Mouse (Mus musculus): ENCODE results near the gene Gkap1. TPM values are rescaled to one million over a fixed set of nuclear protein-coding genes. Genes with fewer than 3 reads are reported as not detected.

Gkap1 gene
- 14.0 and 14.8 TPM in 2 replicates for polyA plus RNA-seq (2015; fragmentation: Nextera tagmentation; extraction: Ambion mirVana)

GRCm38 (mm10) chr13:58275599-58275998, at the start of gene Gkap1:
Gene Gkap1 (minus strand): TSS chr13:58275699.
- Histone ChIP-seq H3K4me2 (replicated peaks; ENCODE audit: low read depth) (peak within 1 kb of the TSS; percentile 81), H3K27me3 (ENCODE audit: control insufficient read depth, insufficient read depth, low read length) (no peaks in the 10 kb centered on the region), H3K4me1 (replicated peaks; ENCODE audit: control insufficient read depth, insufficient read depth) (no peaks in the 10 kb centered on the region), H3K27ac (replicated peaks) (peak within 1 kb of the TSS; percentile 82), H3K4me3 (ENCODE audit: low read depth, low read length) (peak within 1 kb of the TSS; percentile 77), H3K9ac (ENCODE audit: low read length) (peak within 1 kb of the TSS; percentile 76), H3K9me3 (ENCODE audit: control insufficient read depth, low read length) (no peaks in the 10 kb centered on the region), H3K36me3 (ENCODE audit: control insufficient read depth, insufficient read depth, low read length) (no peaks in the 10 kb centered on the region)
- WGBS, result 79% methylated on average over 8 of the region's 8 CpGs
- no peak for ATAC-seq (ENCODE audit: low FRiP score, low TSS enrichment)
- TF ChIP-seq EP300 (optimal IDR thresholded peaks at IDR 0.05), result no peak
- no peak for TF ChIP-seq CTCF (IDR thresholded peaks at IDR 0.05; ENCODE audit: low read depth)
- no peak for DNase-seq (ENCODE audit: low spot score)

- WGBS, result 56% methylated on average over 2 of the region's 2 CpGs
- Histone ChIP-seq H3K27ac (replicated peaks) (no peak overlapping the region), H3K9me3 (ENCODE audit: control insufficient read depth, low read length) (no peaks in the 10 kb centered on the region), H3K27me3 (ENCODE audit: control insufficient read depth, insufficient read depth, low read length) (no peaks in the 10 kb centered on the region), H3K36me3 (ENCODE audit: control insufficient read depth, insufficient read depth, low read length) (no peaks in the 10 kb centered on the region), H3K4me3 (ENCODE audit: low read depth, low read length) (no peak overlapping the region), H3K4me1 (replicated peaks; ENCODE audit: control insufficient read depth, insufficient read depth) (no peaks in the 10 kb centered on the region), H3K4me2 (replicated peaks; ENCODE audit: low read depth) (no peak overlapping the region), H3K9ac (ENCODE audit: low read length) (no peak overlapping the region)
- no peak for TF ChIP-seq CTCF (IDR thresholded peaks at IDR 0.05; ENCODE audit: low read depth)
- TF ChIP-seq EP300 (optimal IDR thresholded peaks at IDR 0.05), result no peak
- no peak for DNase-seq (ENCODE audit: low spot score)
- ATAC-seq (ENCODE audit: low FRiP score, low TSS enrichment), result no peak
Observed at GRCm38 (mm10) chr13:58317768-58318167, 42.3 kb upstream of the Gkap1 start.

GRCm38 (mm10) chr13:58314991-58315390, 39.5 kb upstream of the Gkap1 start:
- no peaks in the 10 kb centered on the region for H3K4me1 ChIP-seq (replicated peaks; ENCODE audit: control insufficient read depth, insufficient read depth)
- 55% methylated on average over 6 of the region's 6 CpGs for WGBS
- DNase-seq (ENCODE audit: low spot score) (no peak), ATAC-seq (ENCODE audit: low FRiP score, low TSS enrichment) (no peak)
- no peak for TF ChIP-seq CTCF (IDR thresholded peaks at IDR 0.05; ENCODE audit: low read depth)
- no peak for TF ChIP-seq EP300 (optimal IDR thresholded peaks at IDR 0.05)
- no peak overlapping the region for H3K4me2 ChIP-seq (replicated peaks; ENCODE audit: low read depth)
- H3K36me3 ChIP-seq (ENCODE audit: control insufficient read depth, insufficient read depth, low read length), result no peaks in the 10 kb centered on the region
- no peaks in the 10 kb centered on the region for H3K9me3 ChIP-seq (ENCODE audit: control insufficient read depth, low read length)
- no peak overlapping the region for H3K4me3 ChIP-seq (ENCODE audit: low read depth, low read length)
- H3K27ac ChIP-seq (replicated peaks), result no peak overlapping the region
- no peak overlapping the region for H3K9ac ChIP-seq (ENCODE audit: low read length)
- H3K27me3 ChIP-seq (ENCODE audit: control insufficient read depth, insufficient read depth, low read length), result no peaks in the 10 kb centered on the region

GRCm38 (mm10) chr13:58313758-58314157, 38.3 kb upstream of the Gkap1 start:
- Histone ChIP-seq H3K27ac (replicated peaks) (no peak overlapping the region), H3K4me1 (replicated peaks; ENCODE audit: control insufficient read depth, insufficient read depth) (no peaks in the 10 kb centered on the region), H3K9me3 (ENCODE audit: control insufficient read depth, low read length) (no peaks in the 10 kb centered on the region), H3K4me3 (ENCODE audit: low read depth, low read length) (no peak overlapping the region), H3K27me3 (ENCODE audit: control insufficient read depth, insufficient read depth, low read length) (no peaks in the 10 kb centered on the region), H3K36me3 (ENCODE audit: control insufficient read depth, insufficient read depth, low read length) (no peaks in the 10 kb centered on the region), H3K9ac (ENCODE audit: low read length) (no peak overlapping the region), H3K4me2 (replicated peaks; ENCODE audit: low read depth) (no peak overlapping the region)
- no peak for TF ChIP-seq CTCF (IDR thresholded peaks at IDR 0.05; ENCODE audit: low read depth)
- no peak for TF ChIP-seq EP300 (optimal IDR thresholded peaks at IDR 0.05)
- no peak for ATAC-seq (ENCODE audit: low FRiP score, low TSS enrichment)
- DNase-seq (ENCODE audit: low spot score), result no peak
- 75% methylated on average over 3 of the region's 3 CpGs for WGBS

- DNase-seq (ENCODE audit: low spot score), result peak; percentile 26
- Histone ChIP-seq H3K27ac (replicated peaks) (no peak overlapping the region), H3K27me3 (ENCODE audit: control insufficient read depth, insufficient read depth, low read length) (no peaks in the 10 kb centered on the region), H3K4me2 (replicated peaks; ENCODE audit: low read depth) (no peak overlapping the region), H3K36me3 (ENCODE audit: control insufficient read depth, insufficient read depth, low read length) (no peaks in the 10 kb centered on the region), H3K9ac (ENCODE audit: low read length) (no peak overlapping the region), H3K4me3 (ENCODE audit: low read depth, low read length) (no peak overlapping the region), H3K4me1 (replicated peaks; ENCODE audit: control insufficient read depth, insufficient read depth) (no peaks in the 10 kb centered on the region), H3K9me3 (ENCODE audit: control insufficient read depth, low read length) (no peaks in the 10 kb centered on the region)
- 45% methylated on average over 3 of the region's 3 CpGs for WGBS
- TF ChIP-seq EP300 (optimal IDR thresholded peaks at IDR 0.05) (no peak), CTCF (IDR thresholded peaks at IDR 0.05; ENCODE audit: low read depth) (peak; percentile 48)
- no peak for ATAC-seq (ENCODE audit: low FRiP score, low TSS enrichment)
Observed at GRCm38 (mm10) chr13:58311351-58311750, 35.9 kb upstream of the Gkap1 start.

- no peaks in the 10 kb centered on the region for H3K4me1 ChIP-seq (replicated peaks; ENCODE audit: control insufficient read depth, insufficient read depth)
- DNase-seq (ENCODE audit: low spot score) (no peak), ATAC-seq (ENCODE audit: low FRiP score, low TSS enrichment) (no peak)
- H3K9ac ChIP-seq (ENCODE audit: low read length), result no peak overlapping the region
- TF ChIP-seq EP300 (optimal IDR thresholded peaks at IDR 0.05), result no peak
- TF ChIP-seq CTCF (IDR thresholded peaks at IDR 0.05; ENCODE audit: low read depth), result no peak
- H3K27ac ChIP-seq (replicated peaks), result no peak overlapping the region
- no peak overlapping the region for H3K4me3 ChIP-seq (ENCODE audit: low read depth, low read length)
- H3K36me3 ChIP-seq (ENCODE audit: control insufficient read depth, insufficient read depth, low read length), result no peaks in the 10 kb centered on the region
- 54% methylated on average over 8 of the region's 8 CpGs for WGBS
- H3K9me3 ChIP-seq (ENCODE audit: control insufficient read depth, low read length), result no peaks in the 10 kb centered on the region
- H3K4me2 ChIP-seq (replicated peaks; ENCODE audit: low read depth), result no peak overlapping the region
- no peaks in the 10 kb centered on the region for H3K27me3 ChIP-seq (ENCODE audit: control insufficient read depth, insufficient read depth, low read length)
Observed at GRCm38 (mm10) chr13:58309499-58309898, 34.0 kb upstream of the Gkap1 start.
